Mouse (Mus musculus) heart, adult 11 months (tissue): ENCODE data around the gene Exo5.

Source experiments
- DNase-seq: peaks from one replicate; pipeline ENCODE4 v3.0.0; 2022

Exo5 gene

GRCm38 (mm10) chr4:120924554-120925299 is at the start of gene Exo5:
Gene Exo5, minus strand, starts transcription at chr4:120925017.
- DNase-seq, result peak; percentile 99

DNA sequence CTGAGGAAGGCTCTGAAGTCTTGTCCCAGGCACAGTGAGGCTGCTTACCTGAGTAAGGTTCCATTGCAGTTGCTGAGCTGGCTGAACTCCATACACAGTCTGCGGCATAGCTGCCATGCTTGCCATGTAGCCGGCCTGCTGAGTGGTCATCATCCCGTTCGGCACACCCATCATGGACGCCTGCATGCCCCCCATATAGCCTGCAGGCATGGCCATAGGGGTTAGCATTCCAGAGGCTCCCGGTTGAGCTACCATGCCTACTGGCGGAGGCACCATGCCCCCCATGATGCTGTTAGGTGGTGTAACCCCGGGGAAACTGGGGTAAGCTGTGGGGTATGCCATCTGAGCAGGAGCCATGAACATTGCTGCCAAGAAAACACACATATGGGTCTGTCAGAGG is 47.0 kb upstream of the Exo5 start:
- peak; percentile 89 for DNase-seq

DNA sequence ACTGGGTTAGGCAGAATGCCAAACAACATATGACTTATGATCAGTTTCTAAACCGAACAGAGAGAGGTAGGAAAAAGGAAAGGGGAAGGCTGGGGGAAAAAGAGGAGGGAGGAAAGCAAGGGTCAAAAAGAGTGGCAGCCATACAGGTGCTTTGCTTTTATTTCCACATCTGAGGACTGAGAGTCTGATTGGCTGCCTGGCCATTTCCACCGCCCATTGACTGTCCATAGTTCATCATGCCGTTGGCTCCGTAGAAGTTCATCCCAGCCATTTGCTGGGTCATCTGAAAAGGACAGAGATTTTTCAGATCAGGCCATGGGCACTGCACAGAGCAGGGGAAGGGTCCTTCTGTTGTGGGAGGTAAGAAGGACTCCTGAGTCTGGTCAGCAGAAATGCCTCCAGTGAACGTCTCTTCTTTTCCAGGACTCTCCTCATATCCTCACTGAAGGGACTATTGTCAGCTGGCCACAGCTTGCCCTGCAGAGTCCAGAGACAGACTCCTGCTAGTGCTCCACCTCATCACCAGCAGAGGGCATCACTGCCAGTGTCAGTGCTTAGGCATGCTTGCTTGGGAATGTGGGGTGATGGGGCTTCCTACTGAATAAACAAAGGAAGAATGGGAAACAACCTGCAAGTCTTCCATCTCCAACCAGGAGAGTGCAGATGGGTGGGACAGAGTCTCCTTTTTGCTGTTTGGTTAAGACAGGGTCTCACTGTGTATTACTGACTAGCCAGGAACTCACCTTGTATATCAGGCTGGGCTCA is 44.7 kb upstream of the Exo5 start:
- DNase-seq, result peak; percentile 91

DNA sequence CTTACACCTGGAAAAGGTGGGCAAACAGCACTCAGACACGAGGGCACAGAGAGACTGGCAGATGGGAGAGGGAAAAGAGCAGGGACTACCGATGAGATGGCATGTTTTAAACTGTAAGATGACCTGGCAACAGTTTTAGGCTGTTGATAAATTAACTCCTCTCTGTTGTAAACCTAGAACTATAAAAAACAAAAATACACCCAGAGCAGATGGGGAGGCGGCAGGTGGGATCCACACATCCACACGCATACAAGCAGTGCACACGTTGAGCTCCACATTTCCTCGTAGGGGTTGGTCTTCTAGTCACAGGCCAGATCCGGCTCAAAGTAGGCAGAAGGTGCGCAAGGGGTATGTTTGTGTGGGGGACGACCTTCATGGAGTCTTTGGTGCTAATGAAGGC is 43.7 kb upstream of the Exo5 start:
- no peak for DNase-seq

- no peak for DNase-seq
Measured at GRCm38 (mm10) chr4:120955586-120955985, 30.8 kb upstream of the Exo5 start.

- DNase-seq, result no peak
Measured at GRCm38 (mm10) chr4:120953667-120954066, 28.9 kb upstream of the Exo5 start.

DNA sequence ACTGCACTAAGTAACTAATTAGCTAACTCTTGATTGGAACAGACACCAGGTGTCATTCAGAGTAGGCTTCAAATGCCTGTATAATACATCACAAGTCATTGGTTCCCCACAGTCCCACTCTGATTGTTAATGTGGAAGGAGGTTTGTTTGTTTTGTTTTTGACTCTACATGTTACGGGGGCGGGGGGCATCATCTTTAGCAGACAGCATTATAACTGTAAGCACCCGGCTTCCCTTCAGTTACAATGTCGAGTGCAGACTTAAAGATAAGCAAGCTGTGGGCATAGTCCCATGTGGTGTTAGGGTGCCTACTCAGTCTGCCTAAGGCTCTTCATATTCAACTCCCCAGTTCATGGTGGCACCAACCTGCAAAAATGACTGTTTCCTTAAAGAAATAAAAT is 28.2 kb upstream of the Exo5 start:
- DNase-seq, result no peak

GRCm38 (mm10) chr4:120952163-120952562 is 27.3 kb upstream of the Exo5 start:
- no peak for DNase-seq

GRCm38 (mm10) chr4:120951428-120951973 is 26.7 kb upstream of the Exo5 start, which contains the start of gene Zfp69:
Gene Zfp69, minus strand, starts transcription at chr4:120951699.
- DNase-seq, result peak; percentile 100

DNA sequence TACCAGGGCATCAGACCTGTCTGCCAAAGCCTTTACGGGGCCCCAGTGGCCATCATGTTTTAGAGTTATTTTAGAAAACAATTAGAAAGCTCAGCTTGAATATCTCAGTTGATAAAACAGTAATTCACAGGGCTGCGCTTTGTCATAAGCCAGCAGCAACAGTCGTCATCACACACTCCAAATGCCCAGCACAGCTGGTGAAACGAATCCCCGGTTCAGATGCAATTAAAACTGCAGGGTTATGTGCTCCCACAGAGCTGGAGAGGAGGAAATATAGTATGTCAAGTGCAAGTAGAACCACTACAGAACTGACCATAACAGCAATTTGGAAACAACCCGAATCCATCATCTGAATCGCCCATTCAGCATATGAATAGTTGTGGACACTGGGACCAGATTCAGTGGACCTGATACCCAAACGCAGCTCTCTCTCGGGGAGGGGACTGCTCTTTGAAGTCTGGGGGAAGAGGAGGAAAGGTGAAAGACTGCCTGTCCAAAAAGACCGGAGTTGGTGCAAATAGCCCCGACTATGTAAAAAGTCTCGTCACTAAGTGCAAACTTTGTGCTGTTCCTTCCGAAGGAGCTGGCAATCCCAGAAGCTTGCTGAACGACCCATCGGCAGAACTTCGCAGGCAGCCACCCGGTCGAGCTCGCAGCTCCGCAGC is 26.1 kb upstream of the Exo5 start:
- no peak for DNase-seq

DNA sequence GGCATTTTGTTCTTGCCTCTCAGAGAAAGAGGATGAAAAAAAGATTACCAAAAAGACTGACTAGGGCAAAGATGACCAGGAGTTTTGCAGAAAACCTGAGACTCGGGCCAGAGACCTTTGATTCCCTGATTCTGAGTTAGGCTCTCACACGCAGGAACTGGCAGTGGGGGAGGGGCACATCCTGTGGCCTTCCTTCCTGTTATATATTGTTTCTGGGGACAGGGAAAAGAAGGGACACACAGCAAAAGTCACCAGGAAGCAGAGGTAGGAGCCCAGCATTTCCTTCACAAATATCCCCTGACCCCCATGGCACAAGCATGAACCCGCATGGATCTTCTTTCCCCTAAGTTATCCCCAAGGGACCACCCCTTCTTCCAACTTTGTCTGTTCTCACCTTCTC is 24.1 kb upstream of the Exo5 start:
- DNase-seq, result peak; percentile 92

- no peak for DNase-seq
Measured at GRCm38 (mm10) chr4:120935006-120935405, 10.2 kb upstream of the Exo5 start.

DNA sequence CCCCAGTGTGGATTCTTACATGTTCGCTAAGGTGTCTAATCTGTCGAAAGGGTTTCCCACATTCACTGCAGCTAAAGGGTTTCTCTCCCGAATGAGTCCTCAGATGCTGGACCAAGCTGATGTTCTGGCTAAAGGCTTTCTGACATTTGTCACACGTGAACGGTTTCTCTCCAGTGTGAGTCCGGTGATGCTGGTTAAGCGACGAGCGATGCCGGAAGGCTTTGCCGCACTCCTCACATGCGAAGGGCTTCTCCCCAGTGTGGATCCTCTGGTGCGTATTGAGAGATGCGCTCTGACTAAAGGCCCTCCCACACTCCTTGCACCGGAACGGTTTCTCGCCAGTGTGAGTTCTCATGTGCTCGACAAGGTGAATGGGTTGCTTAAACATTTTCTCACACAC is 5.9 kb upstream of the Exo5 start:
- DNase-seq, result peak; percentile 68

- DNase-seq, result peak; percentile 88
Measured at GRCm38 (mm10) chr4:120928686-120929085, 3.9 kb upstream of the Exo5 start.

DNA sequence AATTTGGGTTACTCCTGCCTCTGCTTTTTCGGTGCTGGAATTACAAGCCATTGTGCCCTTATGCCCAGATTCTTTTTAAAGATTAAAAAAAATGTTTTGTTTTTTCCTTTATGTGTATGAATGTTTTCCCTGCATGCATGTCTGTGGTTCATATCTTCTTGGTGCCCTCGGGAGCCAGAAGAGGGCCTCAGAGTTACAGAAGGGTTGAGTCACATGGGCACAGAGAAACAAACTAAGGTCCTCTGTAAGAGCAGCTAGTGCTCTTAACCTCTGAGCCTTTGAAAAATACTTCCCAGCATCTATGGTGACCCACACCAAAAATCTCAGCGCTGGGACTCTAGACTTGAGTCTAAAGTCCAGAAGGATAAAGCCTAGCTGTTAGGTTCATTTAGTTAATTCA is 569 bp upstream of the Exo5 start:
- peak; percentile 89 for DNase-seq

GRCm38 (mm10) chr4:120921461-120921860 is 3.4 kb downstream of the Exo5 start:
- peak; percentile 80 for DNase-seq

DNA sequence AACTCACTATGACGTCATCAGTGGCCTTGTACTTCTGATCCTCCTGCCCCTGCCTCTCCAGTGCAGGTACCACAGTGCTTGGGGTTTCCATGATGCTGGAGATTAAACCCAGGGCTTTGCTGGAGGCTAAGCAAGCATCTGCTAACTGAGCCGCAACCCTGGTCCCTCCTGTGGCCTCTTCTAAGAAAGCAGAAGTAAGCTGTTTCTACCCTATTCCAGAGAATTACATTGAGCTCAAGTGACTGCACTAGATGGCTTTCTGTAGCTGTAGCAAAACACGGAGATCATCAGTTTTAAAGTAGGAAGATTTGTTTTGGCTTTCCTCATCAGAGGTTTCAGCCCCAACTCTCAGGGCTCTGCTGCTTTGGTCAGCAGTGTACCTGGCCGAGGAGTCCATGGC is 10.3 kb downstream of the Exo5 start:
- peak; percentile 77 for DNase-seq

GRCm38 (mm10) chr4:120913861-120914260 is 11.0 kb downstream of the Exo5 start:
- peak; percentile 66 for DNase-seq

DNA sequence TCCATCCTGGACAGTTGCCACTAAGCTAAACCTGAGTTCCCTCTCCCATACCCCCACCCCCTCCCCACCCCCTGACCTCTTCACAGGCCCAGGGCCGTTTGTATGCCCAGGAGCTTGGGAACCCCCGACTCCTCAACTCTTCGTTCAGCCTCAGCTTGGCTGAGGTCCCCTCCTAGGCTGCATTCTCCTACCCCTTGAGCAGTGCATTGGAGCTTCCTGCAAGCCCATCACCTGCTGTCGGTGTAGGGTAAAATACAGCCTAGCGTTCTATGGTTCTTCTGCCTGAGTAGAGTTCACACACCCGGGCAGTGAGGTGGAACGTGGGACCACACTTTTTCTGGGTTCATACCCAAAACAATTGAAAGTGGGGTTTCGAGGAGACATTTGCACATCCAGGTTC is 11.4 kb downstream of the Exo5 start:
- DNase-seq, result peak; percentile 69

GRCm38 (mm10) chr4:120912866-120913265 is 12.0 kb downstream of the Exo5 start:
- DNase-seq, result peak; percentile 48

- peak; percentile 61 for DNase-seq
Measured at GRCm38 (mm10) chr4:120911086-120911485, 13.7 kb downstream of the Exo5 start.

- DNase-seq, result peak; percentile 66
Measured at GRCm38 (mm10) chr4:120909558-120910150, 15.2 kb downstream of the Exo5 start.

DNA sequence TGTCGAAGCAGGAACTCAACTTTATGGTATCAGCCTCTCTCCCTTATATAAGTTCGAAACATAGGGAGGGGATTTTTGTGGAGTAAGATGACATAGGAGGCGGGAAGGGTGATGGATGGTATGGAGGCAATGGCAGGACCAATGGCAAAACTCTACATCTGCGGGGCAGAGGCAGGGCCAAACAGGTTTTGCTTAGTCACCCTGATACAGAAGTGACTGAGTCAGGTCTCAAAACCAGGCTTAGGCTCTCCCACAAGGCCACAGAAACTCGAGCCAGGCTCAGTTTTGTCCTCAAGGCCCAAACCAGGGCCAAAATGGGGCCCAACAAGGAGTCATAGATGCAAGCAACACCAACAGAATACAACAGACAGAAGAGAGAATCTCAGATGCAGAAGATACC is 19.2 kb downstream of the Exo5 start:
- DNase-seq, result peak; percentile 15
